In genomic region chr3:113629606-113630359, GRCm38 (mm10) we compare ENCODE assay signal across 7 mouse cellular contexts. TPM values are rescaled to one million over a fixed set of nuclear protein-coding genes. Genes with fewer than 3 reads are reported as not detected.
DNase-seq lines count a peak whose midpoint lies in the region; ATAC-seq lines count a peak whose summit lies in the region.

Rnpc3 (minus strand) TSS chr3:113630149.

- peak within 1 kb of the TSS; percentile 98 for H3K27ac ChIP-seq in embryonic facial prominence, embryonic 11.5 days (replicated peaks; ENCODE audit: low read depth, low read length)
- H3K27ac ChIP-seq in limb, embryonic 10.5 days: peak within 1 kb of the TSS; percentile 95
- H3K27ac ChIP-seq in midbrain, embryonic 13.5 days: peak within 1 kb of the TSS; percentile 99

- peak; percentile 99 for ATAC-seq in embryonic facial prominence, embryonic 11.5 days (replicated peaks; ENCODE audit: insufficient number of reproducible peaks, low FRiP score, low TSS enrichment, low read depth)
- peak; percentile 89 for ATAC-seq in granulocyte monocyte progenitor cell, adult 5-6 weeks (replicated peaks; ENCODE audit: poor library complexity, severe bottlenecking)
- peak; percentile 99 for ATAC-seq in midbrain, embryonic 13.5 days

- under 1% methylated on average over 70 of the region's 70 CpGs for WGBS in embryonic facial prominence, embryonic 11.5 days
- WGBS in limb, embryonic 10.5 days: under 1% methylated on average over 70 of the region's 70 CpGs
- under 1% methylated on average over 68 of the region's 70 CpGs for WGBS in midbrain, embryonic 13.5 days

- H3K4me2 ChIP-seq in embryonic facial prominence, embryonic 11.5 days (ENCODE audit: low read depth, low read length): peak within 1 kb of the TSS; percentile 61
- peak within 1 kb of the TSS; percentile 68 for H3K4me2 ChIP-seq in midbrain, embryonic 13.5 days (replicated peaks)

- peak within 1 kb of the TSS; percentile 84 for H3K9ac ChIP-seq in embryonic facial prominence, embryonic 11.5 days (replicated peaks; ENCODE audit: low read length)
- H3K9ac ChIP-seq in midbrain, embryonic 13.5 days (replicated peaks): peak within 1 kb of the TSS; percentile 81

- no peaks in the 10 kb centered on the region for H3K27me3 ChIP-seq in embryonic facial prominence, embryonic 11.5 days (ENCODE audit: control insufficient read depth, insufficient read depth, low read length)
- no peaks in the 10 kb centered on the region for H3K27me3 ChIP-seq in limb, embryonic 10.5 days (ENCODE audit: low read depth, poor library complexity, severe bottlenecking)
- no peaks in the 10 kb centered on the region for H3K27me3 ChIP-seq in midbrain, embryonic 13.5 days

- H3K4me3 ChIP-seq in embryonic facial prominence, embryonic 11.5 days (ENCODE audit: low read depth, low read length): peak within 1 kb of the TSS; percentile 67
- peak within 1 kb of the TSS; percentile 67 for H3K4me3 ChIP-seq in limb, embryonic 10.5 days
- H3K4me3 ChIP-seq in midbrain, embryonic 13.5 days (replicated peaks): peak within 1 kb of the TSS; percentile 60

- no peaks in the 10 kb centered on the region for H3K36me3 ChIP-seq in embryonic facial prominence, embryonic 11.5 days (replicated peaks; ENCODE audit: control insufficient read depth, insufficient read depth, low read depth, low read length)
- peaks cover 22% of the 10 kb centered on the region for H3K36me3 ChIP-seq in limb, embryonic 10.5 days
- peaks cover 11% of the 10 kb centered on the region for H3K36me3 ChIP-seq in midbrain, embryonic 13.5 days

- no peaks in the 10 kb centered on the region for H3K9me3 ChIP-seq in embryonic facial prominence, embryonic 11.5 days (replicated peaks; ENCODE audit: control insufficient read depth, low read length)
- no peaks in the 10 kb centered on the region for H3K9me3 ChIP-seq in limb, embryonic 10.5 days (replicated peaks)
- H3K9me3 ChIP-seq in midbrain, embryonic 13.5 days: no peaks in the 10 kb centered on the region

- peak; percentile 97 for DNase-seq in adrenal gland, postnatal 14 days
- peak; percentile 99 for DNase-seq in embryonic facial prominence, embryonic 11.5 days (ENCODE audit: low spot score)
- DNase-seq in kidney, adult 11 months: peak; percentile 93
- peak; percentile 94 for DNase-seq in limb, embryonic 10.5 days (ENCODE audit: low spot score)
- peak; percentile 90 for DNase-seq in spleen, adult 12 weeks (ENCODE audit: low spot score)

- H3K4me1 ChIP-seq in embryonic facial prominence, embryonic 11.5 days (ENCODE audit: control insufficient read depth, insufficient read depth, low read length): no peaks in the 10 kb centered on the region
- H3K4me1 ChIP-seq in limb, embryonic 10.5 days: peaks cover 6% of the 10 kb centered on the region; the same call in 1 of the 2 replicates
- H3K4me1 ChIP-seq in midbrain, embryonic 13.5 days (replicated peaks): peaks cover 13% of the 10 kb centered on the region

RNA-seq across cellular contexts. Expression of gene Rnpc3, which starts in this region (rescaled TPM):
- total RNA-seq in adrenal gland, postnatal 14 days (2021): 22.9 and 26.1 TPM in 2 replicates
- 48.0 and 55.1 TPM in 2 replicates for polyA plus RNA-seq in embryonic facial prominence, embryonic 11.5 days (2014; fragmentation: Nextera tagmentation; extraction: Ambion mirVana)
- 27.3 and 32.3 TPM in 2 replicates for total RNA-seq in granulocyte monocyte progenitor cell, adult 5-6 weeks (2014; fragmentation: Nextera tagmentation)
- total RNA-seq in granulocyte monocyte progenitor cell, adult 5-6 weeks (2017): 47.3 and 61.7 TPM in 2 replicates
- 30.3 and 34.3 TPM in 2 replicates for polyA plus RNA-seq in limb, embryonic 10.5 days (2016; fragmentation: Nextera tagmentation; extraction: Ambion mirVana)
- polyA plus RNA-seq in midbrain, embryonic 13.5 days (2015; fragmentation: Nextera tagmentation; extraction: Ambion mirVana): 57.4 and 63.3 TPM in 2 replicates

Comparison
In these comparisons a context has a peak if more than half of its experiments do, and no peak if none do; other contexts are left out.
1. Peak in every context shown above with its lines: DNase-seq, ATAC-seq, H3K4me3 ChIP-seq and H3K27ac ChIP-seq.